Mouse (Mus musculus) kidney, postnatal 36 days (tissue): ENCODE measurements at regions not wholly inside any gene's neighbourhood (a gene's known extent, or its start where the extent isn't known, plus 50 kb on each side); places are given as distances from the start of the nearest gene placed in this dataset.
A peak's percentile ranks its signal among the peaks of the same experiment; 100 is the strongest.

Experiments
- DNase-seq, 2 experiments: peaks; one replicate each; pipeline ENCODE4 v3.0.0; 2021 to 2022; ENCODE audit warnings: mixed read lengths in 2 of 2

GRCm38 (mm10) chr15:28823526-28823925 lies 620.0 kb downstream of the Dnah5 start:
- DNase-seq, result peak in 1 of 2 experiments; percentile 11

- DNase-seq, result no peak
Observed at GRCm38 (mm10) chr15:28834831-28835230, 631.3 kb downstream of the Dnah5 start.

- no peak for DNase-seq
Observed at GRCm38 (mm10) chr15:28840322-28840721, 636.8 kb downstream of the Dnah5 start.

- no peak for DNase-seq
Observed at GRCm38 (mm10) chr15:28856419-28856818, 652.9 kb downstream of the Dnah5 start.

- DNase-seq, result peak; percentile 39 to 67
Observed at GRCm38 (mm10) chr15:28858176-28858575, 654.6 kb downstream of the Dnah5 start.

GRCm38 (mm10) chr15:28864101-28864500 lies 660.5 kb downstream of the Dnah5 start:
- no peak for DNase-seq

- DNase-seq, result no peak
Observed at GRCm38 (mm10) chr15:28864913-28865312, 661.4 kb downstream of the Dnah5 start.

GRCm38 (mm10) chr15:28873001-28873400 lies 669.4 kb downstream of the Dnah5 start:
- no peak for DNase-seq

GRCm38 (mm10) chr15:28896248-28896808 lies 692.8 kb downstream of the Dnah5 start:
- DNase-seq, result no peak

- DNase-seq, result no peak
Observed at GRCm38 (mm10) chr15:28922437-28922836, 718.9 kb downstream of the Dnah5 start.

GRCm38 (mm10) chr15:28948245-28948644 lies 744.7 kb downstream of the Dnah5 start:
- DNase-seq, result no peak
